Mouse (Mus musculus) neutrophil, adult 5-6 weeks (primary cell): ENCODE measurements around the gene Zyx. TPM values are rescaled to one million over a fixed set of nuclear protein-coding genes. Genes with fewer than 3 reads are reported as not detected.

Source experiments
- ATAC-seq: fragments of 151-379, 151-347 bp; 2 replicates; pipeline ENCODE4 v1.8.0; 2017; ENCODE audit warnings: mild to moderate bottlenecking, moderate TSS enrichment; ENCODE audit not compliant: insufficient number of reproducible peaks, poor library complexity, low FRiP score, severe bottlenecking; ENCODE audit errors: extremely low read depth
- total RNA-seq: library from RNA; stranded (forward); fragments of 200-1000 nt; gene quantifications from 2 replicates; pipeline ENCODE4 v1.2.3, GENCODE M21; 2017

The Zyx gene
- total RNA-seq = 327 and 356 TPM in 2 replicates

DNA sequence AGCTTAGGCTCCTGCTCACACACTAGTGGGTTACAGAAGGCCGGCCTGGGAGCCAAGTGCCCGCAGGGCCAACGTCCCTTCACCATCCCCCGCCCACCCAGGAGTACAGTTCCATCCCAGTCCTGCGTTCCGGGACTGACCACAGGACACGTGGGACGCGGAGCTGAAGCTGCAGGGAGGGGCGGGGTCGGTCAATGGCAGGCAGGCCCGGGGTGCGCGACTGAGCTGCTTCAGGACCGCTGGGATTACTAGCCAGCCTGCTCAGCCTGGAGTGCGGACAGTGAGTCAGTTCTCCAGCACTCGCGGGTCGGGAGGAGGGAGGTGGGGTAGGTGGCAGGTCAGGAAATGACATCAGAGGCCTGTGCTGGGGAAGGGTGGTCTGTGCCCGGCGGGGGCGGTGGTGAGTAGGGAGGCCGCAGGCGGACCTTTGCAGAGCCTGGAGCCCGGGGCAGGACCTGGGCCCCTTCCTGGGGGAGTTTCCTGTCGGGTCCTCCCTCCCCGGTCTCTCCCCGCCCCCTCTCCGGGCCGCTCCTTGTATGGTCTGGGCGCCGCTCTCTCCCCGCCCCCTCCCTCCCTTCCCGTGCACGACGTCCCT lies at the start of gene Zyx:
Zyx (plus strand) TSS at position 205 of the 595 bp plus-strand sequence.
- peak; percentile 65 for ATAC-seq

DNA sequence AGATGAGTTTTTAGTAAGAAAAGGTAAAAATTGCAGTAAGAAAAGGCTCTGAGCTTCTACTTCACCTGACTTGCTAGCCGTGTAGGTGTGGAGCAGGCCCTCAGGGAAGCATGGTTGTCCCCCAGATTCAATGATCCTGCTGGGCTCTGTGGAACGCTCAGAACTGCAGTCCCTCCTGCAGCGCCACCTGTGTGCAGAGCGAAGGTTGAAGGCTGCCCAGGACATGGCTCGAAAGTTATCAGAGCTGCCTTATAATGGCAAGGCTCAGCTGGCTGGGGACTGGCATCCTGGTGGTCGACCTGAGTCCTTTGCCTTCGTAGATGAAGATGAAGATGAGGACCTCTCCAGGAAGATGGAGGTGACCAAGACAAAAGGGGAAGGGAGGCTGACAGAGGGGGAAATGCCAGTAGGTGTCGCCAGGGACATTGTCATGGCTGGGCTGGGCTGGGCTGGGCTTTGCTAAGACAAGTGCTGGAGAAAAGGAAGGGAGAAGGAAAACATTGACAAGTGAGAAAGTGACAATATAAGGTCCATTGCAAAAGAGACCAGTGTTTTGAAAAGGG lies 39.5 kb upstream of the Zyx start:
- no peak for ATAC-seq

DNA sequence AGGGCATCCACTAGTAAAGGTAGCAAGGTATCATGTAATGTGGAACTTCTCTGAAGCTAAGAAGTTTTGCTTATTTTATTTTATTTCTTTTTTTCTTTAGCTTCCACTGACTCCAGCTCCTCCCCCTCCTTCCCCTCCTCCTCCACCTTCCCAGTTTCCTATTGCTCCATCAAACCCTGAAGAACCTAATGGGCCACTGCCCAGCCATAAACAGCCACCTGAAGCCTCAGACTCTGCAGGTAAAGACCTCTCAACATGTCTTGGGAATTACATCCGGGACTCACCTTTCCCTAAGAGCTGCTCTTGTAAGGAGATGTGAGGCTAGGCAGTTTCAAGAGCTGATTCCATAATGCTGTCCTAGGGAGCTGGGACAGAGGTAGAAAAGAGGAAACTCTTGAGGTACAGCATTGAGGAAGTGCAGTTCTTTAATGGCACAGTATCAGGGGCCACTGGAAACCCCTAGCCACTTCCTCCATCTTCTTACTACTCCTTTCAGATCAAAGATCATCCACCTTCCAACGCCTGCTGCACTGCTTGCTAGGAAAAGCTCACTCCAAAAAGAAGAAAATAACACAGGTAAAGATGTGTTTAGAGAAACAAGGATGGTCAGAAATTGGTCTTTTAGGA lies 38.9 kb upstream of the Zyx start:
- peak; percentile 65; the same call in 1 of the 2 replicates for ATAC-seq

DNA sequence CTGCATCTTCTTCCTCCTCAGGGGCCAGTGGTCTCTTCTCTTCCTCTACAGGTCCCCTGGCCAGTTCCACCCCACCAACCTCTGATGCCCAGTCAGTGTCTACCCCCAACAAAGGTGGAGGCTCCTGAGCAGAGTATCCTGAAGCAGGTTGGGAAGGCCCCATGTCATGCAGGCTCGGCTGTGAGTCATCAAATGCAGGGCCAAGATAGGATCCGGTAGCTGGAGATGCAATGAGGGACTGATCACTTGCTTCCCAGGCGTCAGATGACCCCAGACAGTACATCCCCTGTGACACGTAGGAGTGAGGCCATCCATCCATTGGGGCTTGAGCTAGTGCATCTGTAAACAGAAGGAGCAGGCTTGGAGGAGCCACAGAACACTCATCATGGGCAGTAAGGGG lies 31.1 kb upstream of the Zyx start:
- ATAC-seq = no peak

DNA sequence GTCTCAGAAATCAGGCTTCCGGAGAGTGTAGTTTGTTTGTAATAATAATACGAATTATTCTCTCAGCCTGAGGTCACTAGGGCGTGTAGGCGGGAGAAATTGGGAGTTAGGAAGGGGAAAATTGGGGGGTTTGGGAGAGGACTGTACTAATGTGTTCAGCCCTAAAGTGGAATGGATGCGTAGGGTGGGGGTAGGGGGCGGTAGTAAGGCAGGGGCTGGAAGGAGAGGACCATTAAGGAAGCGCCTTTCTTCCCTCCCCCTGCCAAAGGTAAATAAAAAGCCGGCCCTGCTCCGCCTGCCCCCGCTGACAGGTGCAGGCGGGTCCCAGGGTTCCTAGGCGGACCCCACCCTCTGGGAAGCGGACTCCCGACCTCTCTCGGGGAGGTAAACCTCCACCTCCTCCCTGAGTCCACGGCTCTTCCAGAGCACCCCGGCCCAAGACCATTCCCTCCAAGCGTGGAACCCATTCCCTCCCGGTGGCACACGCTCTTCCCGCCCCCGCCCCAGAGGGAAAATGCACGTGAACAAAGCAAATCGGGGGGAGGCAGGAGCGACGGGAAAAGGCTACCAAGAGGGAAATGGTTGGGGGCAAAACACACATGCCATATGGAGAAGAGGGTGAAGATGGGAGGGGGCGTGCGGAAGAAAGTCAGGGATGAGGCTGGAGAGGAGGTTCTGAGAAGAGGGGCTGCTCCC lies 25.9 kb upstream of the Zyx start:
- no peak for ATAC-seq

DNA sequence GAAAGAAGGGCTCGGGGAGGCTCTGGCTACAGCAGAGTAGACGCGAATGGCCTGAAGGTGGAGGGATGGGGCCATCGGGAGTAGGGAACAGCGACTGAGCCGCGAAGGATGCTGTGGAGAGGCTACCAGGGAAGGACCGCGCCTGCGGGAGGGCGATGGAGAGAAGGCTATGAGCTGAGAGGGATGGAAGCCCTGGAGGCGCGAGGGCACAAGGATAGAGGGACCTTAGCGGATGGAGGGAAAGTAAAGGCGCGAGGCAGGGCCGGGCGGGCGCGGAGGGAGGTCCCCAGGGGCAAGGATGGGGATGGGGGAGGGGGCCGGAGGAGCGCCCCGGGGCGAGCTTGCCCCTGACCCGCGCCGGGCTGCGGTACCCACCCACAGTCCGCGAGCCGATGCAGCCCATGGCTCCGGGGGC lies 25.4 kb upstream of the Zyx start:
- no peak for ATAC-seq

DNA sequence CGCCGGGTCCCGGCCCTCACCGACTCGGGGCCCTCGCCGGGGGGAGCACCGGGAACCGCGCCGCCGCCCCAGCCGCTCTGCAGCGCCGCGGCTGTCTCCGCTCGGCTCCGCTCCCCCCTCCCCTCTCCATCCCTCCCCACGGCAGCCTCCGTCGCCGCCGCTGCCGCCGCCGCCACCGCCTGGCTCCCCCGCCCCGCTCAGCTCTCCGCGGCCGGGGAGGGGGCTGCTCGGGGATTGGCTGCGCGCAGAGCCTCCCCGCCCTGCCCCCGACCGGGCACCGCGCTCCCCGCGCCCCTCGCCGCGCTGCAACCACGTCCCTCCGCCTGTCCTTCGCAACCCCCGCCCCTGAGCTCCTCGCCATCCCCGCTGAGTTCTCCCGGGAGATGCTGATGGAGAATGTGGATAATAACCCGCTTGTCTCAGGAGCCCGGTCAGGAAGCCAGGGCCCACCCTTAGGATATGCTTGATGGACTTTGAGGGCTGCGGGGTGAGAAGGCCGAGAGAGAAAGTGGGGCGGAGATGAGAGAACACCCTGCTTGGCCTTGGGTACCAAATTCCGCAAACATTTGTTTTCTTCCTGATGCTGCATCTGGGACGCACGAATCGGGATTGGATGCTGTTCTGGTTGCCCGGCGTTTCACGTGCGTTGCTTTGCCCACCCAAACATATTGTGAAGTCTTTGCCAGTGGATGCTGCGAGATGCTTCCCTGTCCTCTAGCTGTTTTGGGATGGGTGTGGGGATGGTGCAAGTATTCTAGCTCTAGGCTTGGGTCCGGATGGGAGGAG lies 24.8 kb upstream of the Zyx start, which contains the start of gene Fam131b:
Fam131b (minus strand) TSS at position 162 of the 786 bp plus-strand sequence.
- no peak for ATAC-seq

DNA sequence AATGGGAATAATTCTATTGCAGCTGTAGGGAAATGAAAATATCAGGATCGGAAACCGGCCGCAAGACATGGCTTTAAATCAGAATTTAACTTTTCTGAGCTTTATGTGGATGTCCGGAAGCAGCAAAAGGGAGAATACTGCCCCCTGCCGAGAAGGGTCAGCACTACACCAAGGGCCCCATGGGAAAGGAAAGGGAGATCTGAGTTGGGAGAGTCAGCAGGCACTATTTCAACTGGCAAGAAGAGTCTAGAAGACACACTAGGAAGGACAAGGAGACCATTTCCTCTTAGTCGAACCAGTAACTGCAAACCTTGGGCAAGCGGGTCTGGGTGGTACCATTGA lies 24.2 kb upstream of the Zyx start:
- peak; percentile 82 for ATAC-seq

DNA sequence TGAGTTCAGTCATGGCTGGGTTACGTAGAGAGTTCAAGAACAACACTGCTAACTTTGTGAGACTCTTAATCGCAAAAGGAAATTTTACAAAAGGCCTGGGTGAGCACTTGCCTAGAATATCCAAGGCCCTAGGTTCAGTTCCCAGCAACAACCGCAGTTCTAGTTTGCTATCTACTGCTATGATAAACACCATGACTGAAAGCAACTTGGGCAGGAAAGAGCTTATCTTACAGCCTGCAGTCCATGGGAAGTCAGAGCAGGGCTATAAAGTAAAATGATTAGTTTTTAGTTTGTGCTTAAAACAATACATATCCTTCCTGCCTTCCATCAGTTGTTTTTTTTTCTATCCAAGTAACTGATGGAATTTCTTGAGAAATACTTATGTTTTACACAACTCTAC lies 22.9 kb upstream of the Zyx start:
- no peak for ATAC-seq

DNA sequence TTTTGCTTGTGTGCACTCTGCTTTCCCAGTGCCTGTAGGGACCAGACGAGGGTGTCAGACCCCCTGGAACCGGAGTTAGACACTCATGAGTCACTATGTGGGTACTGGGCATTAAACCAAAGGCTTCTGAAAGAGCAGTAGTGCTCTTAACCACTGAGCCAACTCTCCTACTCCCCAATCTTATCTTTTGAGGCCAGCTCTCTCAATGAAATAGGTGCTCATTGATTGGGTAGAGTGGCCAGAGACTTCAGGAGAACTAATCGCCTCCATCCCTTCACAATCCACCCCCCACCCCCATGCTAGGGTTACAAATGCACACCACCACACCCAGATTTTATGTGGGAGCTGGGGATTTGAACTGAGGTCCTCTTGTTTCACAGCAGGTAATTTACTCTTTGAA lies 20.7 kb upstream of the Zyx start:
- no peak for ATAC-seq

DNA sequence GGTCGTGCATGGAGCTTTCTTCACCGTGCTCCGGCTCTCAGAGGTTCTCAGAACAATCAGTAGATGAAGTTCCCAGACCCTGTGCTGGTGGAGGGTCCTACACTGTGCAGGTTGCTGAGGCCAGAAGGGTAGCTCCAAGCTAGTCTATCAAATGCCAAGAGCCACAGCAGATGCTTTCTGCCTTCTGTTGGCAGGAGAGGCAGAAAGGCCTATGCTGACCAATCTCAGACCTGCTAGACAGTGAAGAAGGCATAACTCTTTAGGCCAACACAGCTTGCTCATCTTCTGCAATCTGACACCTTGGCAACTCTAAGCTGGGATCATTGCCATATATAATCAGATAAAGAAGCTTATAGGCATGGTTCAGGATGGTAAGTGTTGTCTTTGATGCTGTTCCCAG lies 19.2 kb upstream of the Zyx start:
- ATAC-seq = no peak

DNA sequence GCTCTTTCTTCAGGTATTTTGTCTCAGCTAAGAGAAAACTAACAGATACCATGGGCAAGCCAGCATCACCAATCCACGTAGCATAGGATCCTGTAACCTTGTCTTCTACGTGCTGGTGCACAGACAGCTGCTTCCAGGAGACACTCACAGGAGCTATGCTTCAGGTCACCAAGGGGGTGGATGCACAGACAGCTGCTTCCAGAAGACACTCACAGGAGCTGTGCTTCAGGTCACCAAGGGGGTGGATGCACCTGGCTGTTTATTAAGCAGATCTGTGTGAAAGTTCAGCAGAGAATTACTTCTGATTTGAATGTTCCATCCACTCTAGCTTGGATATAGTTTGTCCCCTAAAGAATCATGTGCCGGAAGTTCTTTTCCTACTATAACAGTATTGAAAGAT lies 18.5 kb upstream of the Zyx start:
- ATAC-seq = no peak

DNA sequence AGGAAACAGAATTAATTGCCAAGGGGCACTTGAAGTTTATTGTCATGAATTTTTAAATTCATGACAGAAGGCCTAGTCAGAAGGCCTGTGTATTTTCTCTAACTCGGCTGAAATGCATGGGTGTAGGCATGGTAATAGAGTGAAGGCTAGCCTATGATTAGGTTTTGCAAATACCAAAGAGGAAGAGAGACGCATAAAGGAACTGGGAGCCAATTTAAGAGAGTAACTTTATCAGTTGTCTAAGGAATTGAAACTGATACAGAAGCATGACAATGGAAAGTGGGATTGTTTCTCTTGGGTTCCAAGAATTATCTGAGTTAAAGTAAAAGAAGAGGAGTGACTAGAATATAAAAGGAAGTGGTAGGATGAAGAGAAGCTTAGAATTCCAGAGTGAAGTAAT lies 10.2 kb upstream of the Zyx start:
- ATAC-seq = no peak

DNA sequence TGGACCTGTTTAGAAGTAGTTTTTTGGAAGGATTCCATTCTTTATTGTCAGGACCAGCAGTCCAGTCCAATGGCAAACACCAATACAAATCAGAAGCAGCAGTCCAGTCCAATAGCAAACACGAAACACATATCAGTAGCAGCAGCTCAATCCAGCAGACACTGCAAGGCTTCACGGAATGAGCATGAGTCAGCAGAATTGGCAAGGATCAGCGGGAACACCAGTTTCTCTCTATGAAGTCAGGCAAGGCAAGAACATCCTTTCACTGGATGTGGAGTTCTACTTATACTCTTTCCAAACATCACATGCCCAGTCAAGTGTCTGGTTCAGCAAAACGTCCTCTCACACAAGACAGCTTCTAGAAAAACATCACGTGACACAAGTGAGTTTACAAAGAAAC lies 9.4 kb upstream of the Zyx start:
- ATAC-seq = no peak

DNA sequence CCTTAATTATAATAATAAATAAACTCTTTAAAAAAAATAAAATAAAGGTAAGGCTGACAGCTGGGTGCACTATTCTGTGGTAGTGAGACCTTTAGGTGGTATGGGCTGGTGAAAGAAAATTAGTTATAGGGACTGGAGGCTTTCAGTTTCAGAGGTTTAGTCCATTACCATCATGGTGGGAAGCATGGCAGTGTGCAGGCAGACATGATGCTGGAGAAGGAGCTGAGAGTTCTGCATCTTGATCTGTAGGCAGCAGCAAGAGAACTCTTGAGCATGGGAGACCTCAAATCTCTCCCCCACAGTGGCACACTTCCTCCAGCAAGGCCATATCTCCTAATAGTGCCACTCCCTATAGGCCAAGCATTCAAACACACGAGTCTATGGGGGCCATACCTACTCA lies 7.3 kb upstream of the Zyx start:
- no peak for ATAC-seq

DNA sequence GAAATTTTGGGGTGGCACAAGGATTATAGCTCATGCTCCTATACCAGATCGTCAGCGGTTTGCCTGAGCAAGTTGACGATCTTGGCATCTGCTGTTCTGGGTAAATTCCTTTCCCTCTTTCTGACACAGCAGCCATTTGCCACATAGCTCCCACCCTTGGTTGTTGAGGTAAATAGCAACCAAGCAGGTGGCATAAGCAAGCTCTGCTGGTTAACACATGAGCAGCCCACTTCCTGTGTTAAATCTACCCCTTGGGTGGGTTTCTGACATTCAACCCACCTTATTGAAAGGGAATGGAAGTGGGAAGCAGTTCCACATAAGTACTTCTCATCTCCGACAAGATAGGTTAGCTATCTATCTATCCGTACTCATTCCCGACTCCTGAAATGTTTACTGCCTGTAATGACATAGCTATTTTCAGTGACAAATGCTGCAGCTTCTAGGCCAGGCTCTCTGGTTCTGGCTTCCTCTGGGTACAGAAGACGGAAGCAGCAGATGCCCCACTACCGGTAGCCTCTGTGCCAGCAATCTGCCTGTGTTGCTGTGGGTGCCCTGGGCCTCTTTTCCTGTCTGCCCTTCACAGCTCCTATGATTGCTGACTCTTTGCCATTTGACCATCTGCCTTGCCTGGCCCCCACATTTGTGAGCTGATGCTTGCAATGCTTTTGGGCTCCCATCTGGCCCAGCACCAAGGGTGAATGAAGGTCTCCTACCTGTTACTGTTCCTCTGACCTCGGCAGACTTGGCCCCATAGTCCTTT lies 5.9 kb upstream of the Zyx start:
- peak; percentile 75 for ATAC-seq

DNA sequence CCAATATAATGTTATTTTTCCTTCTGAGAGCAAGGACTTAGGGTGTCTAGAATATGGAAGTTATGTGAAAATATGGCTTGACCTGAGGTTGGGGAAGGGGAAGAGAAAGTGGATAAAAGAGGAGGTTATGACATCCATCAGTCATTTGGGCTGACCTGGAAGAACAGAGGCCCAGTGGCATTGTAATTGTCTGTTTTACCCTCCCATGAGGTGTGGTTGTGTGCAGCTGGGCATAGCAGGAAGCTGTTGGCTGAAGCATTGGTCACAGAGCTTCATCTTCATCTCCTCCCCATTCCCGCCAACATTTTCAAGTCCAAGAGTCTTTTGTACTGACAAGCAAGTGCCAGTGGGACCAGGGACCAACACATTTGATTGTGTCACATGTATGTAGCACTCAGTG lies 5.2 kb upstream of the Zyx start:
- ATAC-seq = no peak

DNA sequence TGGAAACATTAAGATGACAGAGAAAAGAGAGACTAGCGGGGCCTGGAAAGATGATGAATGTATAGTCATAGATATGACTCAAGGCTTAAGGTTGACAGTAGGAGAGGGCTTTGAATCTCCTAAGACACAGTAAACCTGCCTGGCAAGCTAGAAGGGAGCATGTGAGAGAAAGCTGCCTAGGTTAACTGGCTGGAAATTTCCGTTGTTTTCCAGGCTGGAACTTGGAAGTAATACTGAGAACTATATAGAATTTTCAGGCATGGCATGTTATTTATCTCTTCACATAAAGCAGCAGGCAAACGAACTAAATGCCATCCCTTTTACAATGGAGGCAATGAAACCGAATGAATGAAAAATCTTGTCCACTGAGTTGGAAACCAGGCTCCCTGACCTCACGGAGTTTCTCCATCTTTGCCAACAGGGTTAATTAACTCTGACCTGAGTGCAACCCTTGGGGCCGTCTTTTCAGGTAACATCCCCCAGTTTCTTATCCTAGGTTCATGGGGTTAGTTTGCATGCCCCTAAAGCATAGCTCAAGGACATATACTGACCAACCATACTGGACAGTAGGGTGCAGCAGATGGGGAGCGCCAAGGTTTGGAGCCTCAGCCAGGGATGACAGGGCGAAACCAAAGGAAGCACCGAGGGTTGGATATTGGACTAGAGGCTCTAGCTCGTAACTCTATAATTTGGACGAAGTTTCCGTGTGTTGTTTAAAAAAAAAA lies 987 bp upstream of the Zyx start:
- ATAC-seq = no peak
